Mouse (Mus musculus) naive thymus-derived CD4-positive, alpha-beta T cell, adult 2 months (primary cell): ENCODE data around the gene Gm10337.
A peak's percentile ranks its signal among the peaks of the same experiment; 100 is the strongest.

Experiments used
- DNase-seq: peaks from one replicate; pipeline ENCODE4 v3.0.0-alpha.2; 2011; ENCODE audit warnings: low read depth

Gm10337 gene

GRCm38 (mm10) chr15:102500479-102500878, 3.0 kb upstream of the Gm10337 start:
- DNase-seq, result no peak

GRCm38 (mm10) chr15:102501084-102501814, 2.3 kb upstream of the Gm10337 start:
- no peak for DNase-seq

GRCm38 (mm10) chr15:102502254-102502840, 1.2 kb upstream of the Gm10337 start:
- no peak for DNase-seq

GRCm38 (mm10) chr15:102503924-102504782, 631 bp downstream of the Gm10337 start:
- no peak for DNase-seq

GRCm38 (mm10) chr15:102505073-102505769, 1.7 kb downstream of the Gm10337 start:
- DNase-seq, result no peak

GRCm38 (mm10) chr15:102505770-102506463, 2.4 kb downstream of the Gm10337 start:
- DNase-seq, result no peak

- no peak for DNase-seq
Observed at GRCm38 (mm10) chr15:102506464-102506830, 2.9 kb downstream of the Gm10337 start.

GRCm38 (mm10) chr15:102506864-102507263, 3.3 kb downstream of the Gm10337 start:
- no peak for DNase-seq

GRCm38 (mm10) chr15:102507561-102507960, 4.0 kb downstream of the Gm10337 start:
- DNase-seq, result no peak

- DNase-seq, result no peak
Observed at GRCm38 (mm10) chr15:102508336-102508735, 4.8 kb downstream of the Gm10337 start.

- no peak for DNase-seq
Observed at GRCm38 (mm10) chr15:102510110-102510509, 6.6 kb downstream of the Gm10337 start.

GRCm38 (mm10) chr15:102510590-102511284, 7.2 kb downstream of the Gm10337 start:
- peak; percentile 75 for DNase-seq

- no peak for DNase-seq
Observed at GRCm38 (mm10) chr15:102511285-102511833, 7.8 kb downstream of the Gm10337 start.

- DNase-seq, result no peak
Observed at GRCm38 (mm10) chr15:102512010-102512409, 8.5 kb downstream of the Gm10337 start.

GRCm38 (mm10) chr15:102512471-102512870, 8.9 kb downstream of the Gm10337 start:
- no peak for DNase-seq

- no peak for DNase-seq
Observed at GRCm38 (mm10) chr15:102513004-102513403, 9.5 kb downstream of the Gm10337 start.

- DNase-seq, result no peak
Observed at GRCm38 (mm10) chr15:102515261-102515660, 11.7 kb downstream of the Gm10337 start.

- DNase-seq, result no peak
Observed at GRCm38 (mm10) chr15:102515791-102516190, 12.3 kb downstream of the Gm10337 start.

GRCm38 (mm10) chr15:102516293-102516692, 12.8 kb downstream of the Gm10337 start:
- DNase-seq, result no peak

GRCm38 (mm10) chr15:102516728-102517404, 13.3 kb downstream of the Gm10337 start, which contains the start of gene Map3k12:
TSS of gene Map3k12 (minus strand) at chr15:102517064.
- DNase-seq, result peak; percentile 75
